Mouse (Mus musculus) testis, adult 2 months (tissue): ENCODE measurements around the gene Dnm1. TPM values are rescaled to one million over a fixed set of nuclear protein-coding genes. Genes with fewer than 3 reads are reported as not detected.
A peak's percentile ranks its signal among the peaks of the same experiment; 100 is the strongest.

Experiments
- H3K27ac ChIP-seq: fragments of 200-500 bp; 2 replicates; pipeline ENCODE4 v1.5.1; 2012; ENCODE audit warnings: low read depth, low read length; ENCODE audit not compliant: control insufficient read depth, insufficient read depth
- H3K27me3 ChIP-seq: fragments of 200-500 bp; 2 replicates; pipeline ENCODE4 v1.6.1; 2012; ENCODE audit warnings: mild to moderate bottlenecking, low read length, moderate library complexity; ENCODE audit not compliant: control insufficient read depth, insufficient read depth
- H3K36me3 ChIP-seq: fragments of 200-500 bp; 2 replicates; pipeline ENCODE4 v1.6.1; 2012; ENCODE audit warnings: mild to moderate bottlenecking, low read length; ENCODE audit not compliant: control insufficient read depth, insufficient read depth
- H3K4me1 ChIP-seq: fragments of 200-500 bp; 2 replicates; pipeline ENCODE4 v1.6.1; 2012; ENCODE audit warnings: low read length; ENCODE audit not compliant: control insufficient read depth, insufficient read depth
- H3K4me3 ChIP-seq: fragments of 200-500 bp; 2 replicates; pipeline ENCODE4 v1.5.1; 2012; ENCODE audit warnings: low read depth, mild to moderate bottlenecking, low read length, moderate library complexity, mixed read lengths; ENCODE audit not compliant: control insufficient read depth
- CTCF ChIP-seq: fragments of 200-500 bp; IDR thresholded peaks from 2 replicates; pipeline ENCODE4 v1.5.1; 2012; ENCODE audit warnings: low read depth, mild to moderate bottlenecking, inconsistent platforms, low read length, moderate library complexity; ENCODE audit not compliant: control insufficient read depth, insufficient read depth, insufficient replicate concordance
- POLR2A ChIP-seq: fragments of 200-500 bp; IDR thresholded peaks from 2 replicates; pipeline ENCODE4 v1.6.1; 2012; ENCODE audit warnings: low read depth, mild to moderate bottlenecking, inconsistent platforms, low read length, moderate library complexity; ENCODE audit not compliant: control insufficient read depth
- polyA plus RNA-seq: library from polyadenylated mRNA; depleted of rRNA; stranded (reverse); fragments of >200 nt; gene quantifications from 2 replicates; pipeline ENCODE4 v1.2.3, GENCODE M21; 2012

Dnm1 gene
- polyA plus RNA-seq, 1 experiment = 36.3 TPM

DNA sequence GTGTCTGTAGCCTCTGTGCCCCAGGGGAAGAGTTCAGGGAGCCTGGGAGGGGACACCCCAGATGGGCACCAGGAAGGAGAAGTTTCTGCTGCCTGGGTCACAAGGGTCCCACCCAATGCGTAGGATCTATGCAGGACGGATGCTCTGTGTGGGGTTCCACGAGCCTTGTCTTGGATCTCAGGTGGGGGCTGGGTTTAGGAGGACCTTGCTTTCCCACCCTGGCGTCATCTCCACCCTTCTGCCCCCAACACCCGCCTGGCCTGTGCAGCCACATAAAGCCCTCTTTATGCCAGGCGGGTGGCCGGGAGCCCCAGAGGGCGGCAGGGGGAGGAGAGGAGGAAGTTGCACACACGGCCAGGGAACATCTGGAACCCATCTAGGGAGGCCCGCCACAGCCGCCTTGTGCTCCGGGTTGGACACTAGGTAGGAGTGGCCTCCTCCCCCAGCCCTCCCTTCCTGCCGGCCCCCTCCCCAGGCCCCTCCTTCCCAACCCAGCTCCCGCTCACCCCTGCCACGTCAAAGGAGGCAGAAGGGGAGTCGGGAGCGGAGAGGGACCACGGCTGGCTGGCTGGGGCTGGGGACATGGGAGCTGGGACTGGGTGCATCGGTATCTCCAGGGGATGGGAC lies 35.2 kb downstream of the Dnm1 start:
- TF ChIP-seq POLR2A = 0 out of 2 replicates have a peak, but pooled peaks have one; percentile 28
- no peak for TF ChIP-seq CTCF
- Histone ChIP-seq H3K27ac (0 out of 2 replicates have a peak overlapping the region, but pooled peaks have one; percentile 34), H3K36me3 (no peaks in the 10 kb centered on the region), H3K4me1 (peaks cover 7% of the 10 kb centered on the region), H3K4me3 (peak overlapping the region; percentile 46), H3K27me3 (no peaks in the 10 kb centered on the region)

DNA sequence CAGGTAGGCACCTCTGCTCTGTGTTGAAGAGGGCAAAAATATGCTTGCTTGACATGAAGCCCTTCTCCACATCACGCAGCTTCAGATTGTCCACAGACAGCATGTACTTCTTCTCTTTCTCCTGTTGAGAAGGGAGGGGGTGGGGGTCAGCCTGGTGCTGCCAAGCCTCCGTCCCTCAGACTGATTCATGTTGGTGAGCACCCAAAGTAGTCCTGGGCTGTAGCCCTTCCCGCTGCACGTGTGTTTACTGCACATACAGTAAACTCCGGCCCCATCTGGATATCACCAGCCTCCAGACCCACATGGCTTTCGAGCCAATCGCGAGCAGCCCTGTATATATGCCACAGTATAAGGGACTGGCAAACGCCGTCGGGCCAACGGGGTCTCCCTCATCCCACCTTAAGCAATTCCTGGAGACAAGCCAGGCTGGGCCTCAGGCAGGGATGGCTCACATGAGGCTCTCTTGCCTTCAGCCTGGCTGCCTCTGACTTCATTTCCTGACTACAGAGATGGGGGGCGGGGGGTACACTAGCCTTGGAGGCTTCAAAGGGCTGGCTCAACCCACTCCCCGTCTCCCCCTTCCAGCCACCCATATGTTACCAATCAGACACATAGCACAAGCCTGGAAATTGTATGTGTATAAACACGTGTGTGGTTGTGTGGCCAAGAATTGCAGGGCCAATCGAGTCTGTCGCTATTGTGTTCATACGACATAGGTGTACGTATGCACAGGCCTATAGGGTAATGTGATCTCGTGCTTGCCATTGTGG lies 36.1 kb downstream of the Dnm1 start:
- H3K27ac ChIP-seq = no peak overlapping the region
- H3K36me3 ChIP-seq = no peaks in the 10 kb centered on the region
- no peak for TF ChIP-seq CTCF
- TF ChIP-seq POLR2A = no peak
- no peaks in the 10 kb centered on the region for H3K27me3 ChIP-seq
- peaks cover 10% of the 10 kb centered on the region for H3K4me1 ChIP-seq
- H3K4me3 ChIP-seq = no peak overlapping the region

DNA sequence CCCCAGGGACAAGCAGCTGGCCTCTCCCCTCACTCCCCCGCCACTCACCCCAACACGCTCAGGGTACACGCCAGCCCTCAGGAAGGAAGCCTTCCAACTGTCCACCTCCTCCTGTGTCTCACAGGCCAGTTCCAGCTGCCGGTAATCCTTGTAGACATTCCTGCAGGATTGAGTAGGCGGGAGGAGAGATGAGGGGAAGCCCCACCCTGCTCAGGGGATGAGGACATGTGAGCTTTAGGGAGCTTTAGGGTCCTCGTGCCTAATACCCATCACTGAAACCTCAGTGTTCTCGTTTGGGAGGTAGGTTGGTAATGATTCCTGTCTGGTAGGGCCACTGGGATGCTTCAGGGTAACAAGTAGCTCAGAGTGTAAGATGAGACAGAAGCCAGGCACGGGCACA lies 37.4 kb downstream of the Dnm1 start:
- Histone ChIP-seq H3K4me3 (no peak overlapping the region), H3K27me3 (no peaks in the 10 kb centered on the region), H3K4me1 (peaks cover 17% of the 10 kb centered on the region), H3K27ac (no peak overlapping the region), H3K36me3 (no peaks in the 10 kb centered on the region)
- TF ChIP-seq CTCF (no peak), POLR2A (no peak)

DNA sequence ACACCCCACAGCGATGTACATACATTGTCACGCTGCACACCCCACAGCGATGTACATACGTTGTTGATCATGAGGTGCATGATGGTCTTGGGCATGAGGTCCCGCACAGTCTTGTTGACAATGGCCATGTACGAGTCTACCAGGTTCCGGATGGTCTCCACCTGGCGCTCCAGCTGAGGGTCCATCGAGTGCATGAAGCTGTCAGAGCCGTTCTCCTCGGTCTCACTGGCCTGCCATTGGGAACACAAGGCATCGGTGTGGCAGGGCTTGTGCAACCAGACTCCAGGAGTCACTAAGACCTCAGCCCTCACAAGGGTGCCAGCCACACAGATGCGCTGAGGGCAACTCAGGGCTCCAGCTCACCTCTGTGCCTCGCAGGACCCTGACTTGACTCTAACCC lies 38.3 kb downstream of the Dnm1 start:
- Histone ChIP-seq H3K4me1 (peaks cover 17% of the 10 kb centered on the region), H3K27ac (no peak overlapping the region), H3K4me3 (no peak overlapping the region), H3K27me3 (no peaks in the 10 kb centered on the region), H3K36me3 (no peaks in the 10 kb centered on the region)
- TF ChIP-seq CTCF = no peak
- TF ChIP-seq POLR2A = no peak

DNA sequence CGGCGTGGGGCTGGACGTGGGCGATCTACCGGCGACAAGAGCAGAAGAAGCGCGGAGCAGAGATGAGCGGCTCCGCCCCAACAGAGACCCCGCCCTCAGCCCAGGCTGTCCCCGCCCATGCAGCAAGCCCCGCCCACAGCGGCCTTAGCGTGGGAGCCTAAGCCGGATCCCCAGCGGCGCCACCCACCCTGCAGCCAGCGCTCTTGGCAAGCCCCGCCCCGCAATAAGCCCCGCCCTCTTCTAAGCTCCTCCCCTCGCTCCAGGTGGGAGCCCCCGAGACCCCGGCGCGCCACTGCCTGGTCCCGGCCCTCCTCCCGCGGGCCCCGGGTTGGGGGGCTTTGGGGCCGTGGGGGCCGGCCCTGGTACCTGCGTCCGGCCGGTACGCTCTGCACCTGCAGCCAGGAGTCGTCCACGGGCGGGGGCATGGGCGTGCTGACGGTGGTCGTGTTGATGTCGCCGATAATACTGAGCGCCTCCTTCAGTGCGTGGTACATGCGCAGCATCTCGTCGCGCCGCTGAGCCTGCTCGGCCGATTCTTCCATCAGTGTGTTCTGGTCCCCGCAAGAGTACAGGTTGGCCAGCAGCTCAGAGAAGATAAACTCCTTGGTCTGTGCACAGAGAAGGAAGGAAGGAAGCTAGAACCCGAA lies 40.7 kb downstream of the Dnm1 start:
- H3K27me3 ChIP-seq = no peaks in the 10 kb centered on the region
- peak overlapping the region; percentile 75 for H3K4me3 ChIP-seq
- H3K27ac ChIP-seq = no peak overlapping the region
- TF ChIP-seq CTCF (no peak), POLR2A (no peak)
- peaks cover 14% of the 10 kb centered on the region for H3K4me1 ChIP-seq
- H3K36me3 ChIP-seq = no peaks in the 10 kb centered on the region

DNA sequence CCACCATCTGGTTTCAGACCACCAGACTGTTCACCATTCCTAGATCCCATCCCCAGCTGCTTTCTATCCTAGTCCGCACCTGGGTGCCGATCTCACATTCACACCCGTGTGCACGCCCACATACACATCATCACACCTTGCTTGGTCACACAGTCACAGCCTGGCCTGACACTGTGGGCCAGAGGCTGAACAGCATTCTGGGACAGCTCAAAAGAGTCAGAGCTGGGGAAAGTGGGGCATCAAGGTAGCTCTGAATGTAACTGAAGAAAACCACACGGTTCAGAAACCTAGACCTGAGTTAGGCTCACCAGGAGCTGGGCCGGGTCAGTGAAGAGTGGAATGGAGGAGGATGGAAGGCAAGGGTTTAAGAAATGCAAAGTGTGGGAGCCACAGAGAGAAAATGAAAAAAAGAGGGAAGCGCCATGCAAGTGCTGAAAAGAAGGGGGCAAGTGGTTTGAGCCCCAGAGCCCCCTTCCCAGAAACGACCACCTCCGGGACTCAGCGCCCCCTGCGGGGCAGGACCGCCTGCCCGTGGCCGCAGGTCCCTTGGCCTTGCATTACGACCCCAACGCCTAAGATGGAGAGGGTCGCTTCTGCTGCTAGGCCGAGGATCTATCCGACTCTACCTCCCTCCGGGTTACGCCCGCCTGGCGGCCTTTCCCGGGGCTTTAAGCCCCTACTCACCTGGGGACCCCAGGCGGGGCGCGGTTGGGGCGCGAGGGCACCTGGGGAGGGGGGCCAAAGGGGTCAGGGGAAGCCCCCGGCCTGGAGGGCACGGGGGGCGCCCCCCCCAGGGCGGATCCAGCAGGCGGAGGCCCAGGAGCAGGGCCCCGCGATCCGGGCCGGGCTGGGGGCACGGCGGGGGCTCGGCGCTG lies 41.5 kb downstream of the Dnm1 start:
- Histone ChIP-seq H3K4me1 (peaks cover 11% of the 10 kb centered on the region), H3K27ac (no peak overlapping the region), H3K27me3 (no peaks in the 10 kb centered on the region), H3K36me3 (peaks cover 3% of the 10 kb centered on the region), H3K4me3 (peak overlapping the region; percentile 45; the same call in 1 of the 2 replicates)
- no peak for TF ChIP-seq POLR2A
- TF ChIP-seq CTCF = no peak
